Mouse (Mus musculus) MEL (cell line): ENCODE results near the gene Tbc1d5. TPM values are rescaled to one million over a fixed set of nuclear protein-coding genes. Genes with fewer than 3 reads are reported as not detected.

Experiments
- DNase-seq: peaks from one replicate; pipeline ENCODE4 v3.0.0; 2011; ENCODE audit warnings: low read depth, low spot score
- H3K27ac ChIP-seq: 2 replicates; pipeline ENCODE4 v1.5.1; 2012; ENCODE audit warnings: low read depth, mild to moderate bottlenecking, control low read depth, low read length, moderate library complexity; ENCODE audit not compliant: control insufficient read depth
- H3K27me3 ChIP-seq, 2 experiments: fragments of 150-350 bp in 1 of 2; sonication (generic) in 1 of 2; 2 replicates each; pipeline ENCODE4 v1.6.1; 2012; ENCODE audit warnings: low read length in 2 of 2, mild to moderate bottlenecking in 2 of 2, improper control_type of control experiment in 1 of 2, moderate library complexity in 1 of 2; ENCODE audit not compliant: insufficient read depth in 2 of 2, control insufficient read depth in 1 of 2
- H3K36me3 ChIP-seq, 2 experiments: 2 replicates each; pipeline ENCODE4 v1.6.1; 2012 to 2014; ENCODE audit warnings: low read length in 2 of 2, improper control_type of control experiment in 1 of 2, inconsistent platforms in 1 of 2, mild to moderate bottlenecking in 1 of 2; ENCODE audit not compliant: insufficient read depth in 2 of 2, control insufficient read depth in 1 of 2
- H3K4me1 ChIP-seq, 2 experiments: fragments of 150-350 bp in 1 of 2; sonication (generic) in 1 of 2; 2 replicates each; pipeline ENCODE4 v1.6.1; 2012; ENCODE audit warnings: low read length in 2 of 2, improper control_type of control experiment in 1 of 2, mild to moderate bottlenecking in 1 of 2; ENCODE audit not compliant: insufficient read depth in 2 of 2, control insufficient read depth in 1 of 2
- H3K4me3 ChIP-seq, 2 experiments: fragments of 150-350 bp in 1 of 2; sonication (generic) in 1 of 2; 2 replicates each; pipeline ENCODE4 v1.5.1; 2012; ENCODE audit warnings: low read depth in 2 of 2, low read length in 2 of 2, mild to moderate bottlenecking in 2 of 2, moderate library complexity in 2 of 2, control low read depth in 1 of 2, improper control_type of control experiment in 1 of 2; ENCODE audit not compliant: control insufficient read depth in 1 of 2, insufficient read depth in 1 of 2
- H3K79me2 ChIP-seq: 2 replicates; pipeline ENCODE4 v1.6.1; 2012; ENCODE audit warnings: mild to moderate bottlenecking, low read length, moderate library complexity; ENCODE audit not compliant: control insufficient read depth, poor library complexity, insufficient read depth
- H3K9ac ChIP-seq: 2 replicates; pipeline ENCODE4 v1.6.1; 2012; ENCODE audit warnings: low read depth, mild to moderate bottlenecking, control low read depth, low read length, moderate library complexity; ENCODE audit not compliant: control insufficient read depth, poor library complexity, severe bottlenecking
- H3K9me3 ChIP-seq: fragments of 150-350 bp; sonication (generic); replicated peaks from 2 replicates; pipeline ENCODE4 v1.6.1; 2012; ENCODE audit warnings: mild to moderate bottlenecking, low read length, improper control_type of control experiment, moderate library complexity; ENCODE audit not compliant: insufficient read depth
- BHLHE40 ChIP-seq: IDR thresholded peaks from 2 replicates; pipeline ENCODE4 v1.6.1; 2012; ENCODE audit warnings: low read depth, mild to moderate bottlenecking, inconsistent platforms, low read length, improper control_type of control experiment, borderline replicate concordance
- CTCF ChIP-seq, 3 experiments: IDR thresholded peaks in 2 of 3; conservative IDR thresholded peaks in 1 of 3; 2 replicates each; pipeline ENCODE4 v1.5.1; 2011 to 2012; ENCODE audit warnings: low read length in 3 of 3, low read depth in 2 of 3, mild to moderate bottlenecking in 2 of 3, improper control_type of control experiment in 1 of 3, inconsistent platforms in 1 of 3, mixed read lengths in 1 of 3, moderate library complexity in 1 of 3; ENCODE audit not compliant: control insufficient read depth in 1 of 3, insufficient read depth in 1 of 3, poor library complexity in 1 of 3, severe bottlenecking in 1 of 3
- E2F4 ChIP-seq: IDR thresholded peaks from 2 replicates; pipeline ENCODE4 v1.6.1; 2011; ENCODE audit warnings: low read depth, low read length, improper control_type of control experiment, borderline replicate concordance
- ELF1 ChIP-seq: IDR thresholded peaks from 2 replicates; pipeline ENCODE4 v1.6.1; 2014; ENCODE audit warnings: low read depth, mild to moderate bottlenecking, inconsistent platforms, low read length, improper control_type of control experiment, moderate library complexity
- EP300 ChIP-seq, 2 experiments: IDR thresholded peaks; 2 replicates each; pipeline ENCODE4 v1.6.1; 2011; ENCODE audit warnings: improper control_type of control experiment in 2 of 2, low read length in 2 of 2, low read depth in 1 of 2, mild to moderate bottlenecking in 1 of 2
- MAFK ChIP-seq: IDR thresholded peaks from 2 replicates; pipeline ENCODE4 v1.6.1; 2011; ENCODE audit warnings: low read depth, mild to moderate bottlenecking, low read length, improper control_type of control experiment, borderline replicate concordance
- MAX ChIP-seq: IDR thresholded peaks from 2 replicates; pipeline ENCODE4 v1.6.1; 2011; ENCODE audit warnings: low read length, improper control_type of control experiment
- MAZ ChIP-seq: IDR thresholded peaks from 2 replicates; pipeline ENCODE4 v1.6.1; 2012; ENCODE audit warnings: low read depth, mild to moderate bottlenecking, inconsistent platforms, low read length, improper control_type of control experiment
- MEF2A ChIP-seq: IDR thresholded peaks from 2 replicates; pipeline ENCODE4 v1.6.1; 2014; ENCODE audit warnings: low read depth, mild to moderate bottlenecking, inconsistent platforms, low read length, improper control_type of control experiment; ENCODE audit not compliant: poor library complexity, insufficient replicate concordance, severe bottlenecking; ENCODE audit errors: extremely low read depth
- MYB ChIP-seq: IDR thresholded peaks from 2 replicates; pipeline ENCODE4 v1.6.1; 2011; ENCODE audit warnings: mild to moderate bottlenecking, low read depth, low read length, improper control_type of control experiment
- NRF1 ChIP-seq: IDR thresholded peaks from 2 replicates; pipeline ENCODE4 v1.6.1; 2014; ENCODE audit warnings: low read depth, mild to moderate bottlenecking, inconsistent platforms, low read length, improper control_type of control experiment, moderate library complexity; ENCODE audit not compliant: poor library complexity, insufficient read depth, severe bottlenecking
- RCOR1 ChIP-seq: IDR thresholded peaks from 2 replicates; pipeline ENCODE4 v1.6.1; 2012; ENCODE audit warnings: low read depth, mild to moderate bottlenecking, inconsistent platforms, low read length, improper control_type of control experiment
- SIN3A ChIP-seq: IDR thresholded peaks from 2 replicates; pipeline ENCODE4 v1.6.1; 2012; ENCODE audit warnings: low read length, improper control_type of control experiment, inconsistent platforms
- SMC3 ChIP-seq: IDR thresholded peaks from 2 replicates; pipeline ENCODE4 v1.6.1; 2011; ENCODE audit warnings: low read depth, low read length, improper control_type of control experiment
- USF1 ChIP-seq: IDR thresholded peaks from 2 replicates; pipeline ENCODE4 v1.6.1; 2014; ENCODE audit warnings: low read depth, mild to moderate bottlenecking, inconsistent platforms, low read length, improper control_type of control experiment, moderate library complexity
- ZC3H11A ChIP-seq: IDR thresholded peaks from 2 replicates; pipeline ENCODE4 v1.6.1; 2012; ENCODE audit warnings: low read depth, mild to moderate bottlenecking, inconsistent platforms, low read length, improper control_type of control experiment
- ZKSCAN1 ChIP-seq: IDR thresholded peaks from 2 replicates; pipeline ENCODE4 v1.6.1; 2012; ENCODE audit warnings: low read depth, mild to moderate bottlenecking, inconsistent platforms, low read length, improper control_type of control experiment, moderate library complexity
- ZNF384 ChIP-seq: IDR thresholded peaks from 2 replicates; pipeline ENCODE4 v1.6.1; 2012; ENCODE audit warnings: low read depth, mild to moderate bottlenecking, inconsistent platforms, low read length, improper control_type of control experiment
- polyA plus RNA-seq, 2 experiments: library from polyadenylated mRNA; stranded (reverse) in 1 of 2; unstranded in 1 of 2; fragments of >175 nt in 1 of 2; fragments of >200 nt in 1 of 2; gene quantifications; 2 replicates each; pipeline versions ENCODE4 v1.2.1 to v1.2.4; 2012; ENCODE audit warnings: low replicate concordance in 2 of 2, low read depth in 1 of 2; ENCODE audit not compliant: insufficient read length in 2 of 2, insufficient read depth in 1 of 2, missing spikeins in 1 of 2
- total RNA-seq: library from RNA; depleted of rRNA; stranded (reverse); fragments of 300-350 nt; gene quantifications from 2 replicates; pipeline ENCODE4 v1.2.3, GENCODE M21; 2012

Tbc1d5 gene
- total and polyA plus RNA-seq, 3 experiments, result 5.4 to 116 (median 8.2) TPM

DNA sequence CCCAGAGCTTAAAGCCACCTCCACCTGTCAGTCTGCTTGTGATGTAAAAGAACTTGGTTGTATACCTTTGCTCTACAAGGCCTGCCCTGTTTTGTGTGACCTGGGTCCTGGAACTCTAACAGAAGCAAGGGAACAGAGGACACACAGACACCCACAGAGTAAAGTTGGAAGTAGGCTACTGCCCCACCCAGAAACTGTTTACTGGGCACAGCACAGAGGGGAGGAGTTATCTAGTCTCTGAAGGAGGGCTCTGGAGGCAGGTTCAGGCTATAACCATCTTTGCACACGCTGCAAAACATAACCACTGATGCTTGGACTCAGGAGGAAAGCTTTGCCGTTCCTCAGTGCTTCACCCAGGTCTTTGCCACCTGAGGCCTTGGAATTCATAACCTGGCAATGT is 448.3 kb downstream of the Tbc1d5 start:
- H3K79me2 ChIP-seq, result no peaks in the 10 kb centered on the region
- H3K27ac ChIP-seq, result no peak overlapping the region
- peaks cover 0 to 1% of the 10 kb centered on the region in 2 experiments; a peak in 2 of 4 replicates for H3K4me1 ChIP-seq
- no peaks in the 10 kb centered on the region for H3K9me3 ChIP-seq
- DNase-seq, result no peak
- H3K9ac ChIP-seq, result no peak overlapping the region
- TF ChIP-seq SMC3, result no peak
- H3K36me3 ChIP-seq, result 0 out of 4 replicates have a peak, but pooled peaks cover 0 to under 1% of the 10 kb centered on the region in 2 experiments
- no peaks in the 10 kb centered on the region for H3K27me3 ChIP-seq
- H3K4me3 ChIP-seq, result no peak overlapping the region

DNA sequence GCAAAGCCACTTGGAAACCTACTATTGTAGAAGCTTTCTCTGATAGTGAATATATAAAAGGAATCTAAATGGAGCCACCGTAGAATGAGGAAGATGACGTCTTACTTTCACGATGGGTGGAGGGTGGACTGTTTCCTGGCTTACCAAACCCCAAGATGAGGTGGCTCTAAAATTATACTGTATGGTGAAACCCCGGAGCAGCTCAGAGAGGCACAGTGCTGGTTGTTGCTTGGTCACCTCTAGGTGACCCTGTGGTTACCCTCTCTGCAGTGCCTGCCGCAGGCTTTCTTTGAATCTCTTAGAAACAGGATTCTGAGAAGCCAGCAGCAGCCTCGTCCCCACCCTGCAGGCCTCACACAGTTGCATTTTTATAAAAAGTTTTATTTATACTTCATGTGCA is 449.6 kb downstream of the Tbc1d5 start:
- no peak overlapping the region for H3K4me3 ChIP-seq
- H3K27ac ChIP-seq, result no peak overlapping the region
- DNase-seq, result no peak
- H3K27me3 ChIP-seq, result no peaks in the 10 kb centered on the region
- TF ChIP-seq BHLHE40 (no peak), MAFK (no peak), MAX (no peak), RCOR1 (no peak), MYB (no peak), NRF1 (no peak), EP300 (IDR thresholded peaks at IDR 0.05; ENCODE audit: low read depth in 1 of 2, low read length in 2 of 2) (no peak), E2F4 (no peak), SIN3A (no peak), ELF1 (no peak), ZNF384 (no peak), USF1 (no peak), SMC3 (no peak), MEF2A (no peak), CTCF (IDR thresholded peaks at IDR 0.05 in 2 of 3, conservative IDR thresholded peaks at IDR 0.05 in 1 of 3; ENCODE audit: control insufficient read depth in 1 of 3, insufficient read depth in 1 of 3, low read depth in 2 of 3, low read length in 3 of 3, poor library complexity in 1 of 3, severe bottlenecking in 1 of 3) (no peak), MAZ (no peak), ZC3H11A (no peak), ZKSCAN1 (no peak)
- no peaks in the 10 kb centered on the region for H3K9me3 ChIP-seq
- H3K79me2 ChIP-seq, result no peaks in the 10 kb centered on the region
- no peaks in the 10 kb centered on the region for H3K4me1 ChIP-seq
- H3K36me3 ChIP-seq, result no peaks in the 10 kb centered on the region
- H3K9ac ChIP-seq, result no peak overlapping the region
